Mouse (Mus musculus): ENCODE results near the gene Pgrmc1. TPM values are rescaled to one million over a fixed set of nuclear protein-coding genes. Genes with fewer than 3 reads are reported as not detected.

The Pgrmc1 gene
- total RNA-seq, 2 experiments from 2014 or later, result 48.1 to 50.1 TPM

- DNase-seq (ENCODE audit: low spot score in 2 of 2), result no peak
Observed at GRCm38 (mm10) chrX:36600066-36600465, 2.1 kb downstream of the Pgrmc1 start.

GRCm38 (mm10) chrX:36602926-36603325, 4.9 kb downstream of the Pgrmc1 start:
- no peak for DNase-seq (ENCODE audit: low spot score in 2 of 2)

- DNase-seq (ENCODE audit: low spot score in 2 of 2), result no peak
Observed at GRCm38 (mm10) chrX:36604040-36604439, 6.0 kb downstream of the Pgrmc1 start.

DNA sequence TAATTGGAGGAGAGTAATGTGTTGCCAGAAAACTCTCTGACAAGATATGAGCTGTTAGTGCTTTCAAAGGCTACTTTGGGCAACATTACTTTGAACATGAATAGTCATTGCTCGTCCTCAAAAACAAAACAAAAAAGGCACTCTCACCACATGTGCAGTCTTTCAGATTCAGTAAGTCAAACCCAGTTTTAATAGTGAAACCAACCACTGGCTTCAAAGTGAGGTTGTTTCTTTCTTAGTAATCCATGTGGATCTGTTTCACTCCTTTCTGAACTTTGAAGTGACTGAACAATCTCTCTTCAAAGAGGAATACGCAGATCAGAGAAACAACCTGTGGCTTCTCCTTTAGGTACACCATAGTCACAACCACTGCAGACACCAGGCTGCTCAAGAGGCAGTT, 11.1 kb downstream of the Pgrmc1 start:
- no peak for DNase-seq (ENCODE audit: low spot score in 2 of 2)

DNA sequence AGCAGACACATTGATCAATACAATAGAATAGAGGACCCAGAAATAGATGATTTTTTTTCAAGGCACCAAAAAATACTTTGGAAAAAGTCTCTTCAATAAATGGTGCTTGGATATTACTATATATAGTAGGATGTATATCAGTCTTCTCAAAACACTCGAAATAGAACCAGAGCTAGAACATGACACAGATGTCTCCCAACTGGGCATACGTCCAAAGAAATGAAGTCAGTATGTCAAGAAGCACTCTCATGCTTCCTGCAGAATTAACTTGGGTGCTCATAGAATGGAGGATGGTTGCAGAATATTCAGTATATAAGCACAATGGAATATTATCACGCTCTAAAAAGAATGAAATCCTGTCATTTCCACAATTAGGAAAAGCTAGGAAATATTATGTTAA, 30.1 kb downstream of the Pgrmc1 start:
- no peak for DNase-seq (ENCODE audit: low spot score in 2 of 2)

- DNase-seq (ENCODE audit: low spot score in 2 of 2), result no peak
Observed at GRCm38 (mm10) chrX:36630771-36631170, 32.8 kb downstream of the Pgrmc1 start.

GRCm38 (mm10) chrX:36640046-36640445, 42.0 kb downstream of the Pgrmc1 start:
- no peak for DNase-seq (ENCODE audit: low spot score in 2 of 2)

DNA sequence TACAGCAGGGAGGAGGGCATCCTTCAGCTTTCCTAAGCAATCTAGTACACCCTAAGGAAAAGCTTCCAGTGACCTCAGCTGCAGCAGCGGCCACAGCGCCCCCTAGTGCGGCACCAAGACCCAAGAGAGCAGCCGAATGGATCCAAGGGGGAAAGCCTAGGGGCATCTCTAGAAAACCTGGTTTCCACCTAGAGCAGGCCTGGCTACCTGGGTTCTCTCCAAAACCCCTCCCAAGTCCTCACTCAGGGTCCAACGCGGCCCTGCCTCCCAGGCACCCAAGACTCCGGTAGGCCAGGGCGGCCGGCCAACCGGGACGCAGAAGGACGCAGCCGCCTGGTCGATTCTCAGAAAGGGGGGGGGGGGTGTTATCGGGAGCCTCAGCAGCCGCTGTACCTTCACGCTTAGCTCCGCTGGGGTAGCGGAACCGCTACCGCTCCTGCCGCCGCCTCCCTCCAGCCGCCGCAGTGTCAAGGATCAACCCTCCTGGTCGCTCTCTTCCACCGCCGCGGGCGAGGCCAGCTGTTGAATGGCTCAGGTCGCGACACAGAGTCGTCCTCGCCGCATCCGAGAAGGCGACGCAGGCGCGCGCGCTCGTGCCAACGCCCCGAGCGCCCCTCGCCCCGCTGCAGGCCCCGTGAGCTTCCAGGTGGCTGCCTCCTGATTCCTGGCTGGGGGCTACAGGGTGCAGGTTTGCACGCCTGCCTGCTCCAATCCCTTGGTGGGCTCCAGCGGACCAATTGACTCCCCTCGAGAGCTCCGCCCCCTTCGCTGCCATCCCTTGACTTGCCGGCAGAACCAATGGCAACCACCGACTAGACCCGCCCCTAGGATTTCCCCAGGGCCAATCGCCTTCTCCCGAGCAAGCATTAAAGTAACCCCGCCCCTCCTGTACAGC, 46.9 kb downstream of the Pgrmc1 start, which contains the start of gene Akap17b:
TSS of gene Akap17b (minus strand) at position 739 of the 895 bp plus-strand sequence.
- peak; percentile 48 to 75 for DNase-seq (ENCODE audit: low spot score in 2 of 2)

Other genes with a start within 250 kb of the Pgrmc1 start
- not detected for gene Gm6268, start 196.9 kb upstream of the Pgrmc1 start, total RNA-seq (2021)
- not detected for gene Gm14569, start 106.4 kb upstream of the Pgrmc1 start, total RNA-seq (2021)
- 1 to 10 TPM; 1.5 to 2.0 TPM for gene Akap17b, start 47.2 kb downstream of the Pgrmc1 start, total RNA-seq (2021)
- under 1 TPM; 0.25 to 0.36 TPM for gene Slc25a43, start 145.5 kb downstream of the Pgrmc1 start, total RNA-seq (2021)
- gene Slc25a5, start 197.4 kb downstream of the Pgrmc1 start, total RNA-seq (2021), result 100 to 1,000 TPM; 291 to 333 TPM

Data from gastrocnemius, postnatal 4 days (tissue).